Mouse (Mus musculus) left cerebral cortex, adult 18-20 months (tissue): ENCODE measurements around the gene 9530077C05Rik. TPM values are rescaled to one million over a fixed set of nuclear protein-coding genes. Genes with fewer than 3 reads are reported as not detected.
"Not testable (repeated sequence)": the region's sequence is repeated elsewhere in the genome, so short reads cannot be mapped to it uniquely, and the experiment has no call there.

Source experiments
- DNase-seq, 2 experiments: peaks; one replicate each; pipeline ENCODE4 v3.0.0; 2021 to 2022; ENCODE audit warnings: low spot score in 2 of 2, mixed read lengths in 1 of 2
- total RNA-seq, 2 experiments: library from RNA; stranded (reverse); gene quantifications; 2 replicates each; pipeline ENCODE4 v1.2.3; 2021

Gene 9530077C05Rik
- total RNA-seq, 2 experiments from 2014 or later: 7.4 to 9.8 TPM

- DNase-seq: no peak
Measured at GRCm38 (mm10) chr9:22417547-22417946, 6.2 kb downstream of the 9530077C05Rik start.

DNA sequence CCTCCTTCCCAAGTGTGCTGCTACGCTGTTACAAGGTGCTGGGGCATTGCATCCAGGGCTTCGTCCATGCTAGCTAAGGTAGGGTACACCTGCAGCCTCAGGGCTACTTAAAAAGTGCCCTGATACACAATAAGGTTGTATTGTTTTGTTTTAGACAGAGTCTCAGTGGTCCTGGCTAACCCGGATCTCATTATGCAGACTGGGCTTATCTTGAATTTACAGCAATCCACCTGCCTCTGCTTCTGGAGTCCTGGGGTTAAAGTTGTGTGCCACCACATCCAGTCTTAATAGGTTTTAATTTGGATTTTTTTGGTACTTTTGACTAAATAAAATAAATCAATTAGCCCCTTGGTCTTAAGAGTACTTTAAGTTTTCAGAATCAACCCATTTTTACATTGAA is 8.6 kb downstream of the 9530077C05Rik start:
- no peak for DNase-seq

DNA sequence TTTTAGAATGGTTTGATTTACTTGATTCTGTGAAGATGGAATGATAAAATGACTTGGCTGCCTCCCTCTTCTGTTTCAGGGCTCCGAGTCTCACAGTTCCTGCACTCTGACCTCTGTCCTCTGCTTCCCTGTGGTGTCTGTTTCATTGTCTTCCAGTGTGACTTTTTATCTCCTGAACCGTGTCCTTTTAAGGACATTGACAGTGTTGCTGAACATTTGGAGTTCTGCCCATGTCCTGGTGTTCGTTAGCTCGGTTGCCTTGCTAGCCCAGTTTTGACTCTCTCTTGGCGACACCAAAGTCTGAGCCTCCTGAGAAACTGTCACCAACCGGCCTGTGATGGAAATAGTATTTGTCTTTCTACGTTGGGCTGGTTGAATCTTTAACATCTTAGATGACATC is 9.2 kb downstream of the 9530077C05Rik start:
- no peak for DNase-seq

DNA sequence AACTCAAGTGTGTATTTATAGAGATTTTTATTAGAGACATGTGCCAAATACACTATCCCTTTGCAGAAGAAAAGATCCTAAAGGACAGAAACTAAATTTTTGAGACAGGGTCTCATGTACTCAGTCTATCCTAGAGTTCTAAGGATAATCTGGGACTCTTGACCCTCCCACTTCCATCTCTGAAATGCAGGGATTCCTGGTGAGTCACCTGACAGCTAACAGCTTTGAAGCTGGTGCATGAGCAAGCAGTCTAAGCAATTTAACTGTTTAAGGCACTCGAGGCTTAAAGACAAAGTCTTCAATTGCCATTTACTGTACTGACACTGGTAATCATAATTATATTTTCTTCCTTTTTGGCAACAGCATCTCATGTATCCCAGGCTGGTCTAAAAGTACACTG is 11.2 kb downstream of the 9530077C05Rik start:
- DNase-seq: no peak

- no peak for DNase-seq
Measured at GRCm38 (mm10) chr9:22423507-22423906, 12.2 kb downstream of the 9530077C05Rik start.

DNA sequence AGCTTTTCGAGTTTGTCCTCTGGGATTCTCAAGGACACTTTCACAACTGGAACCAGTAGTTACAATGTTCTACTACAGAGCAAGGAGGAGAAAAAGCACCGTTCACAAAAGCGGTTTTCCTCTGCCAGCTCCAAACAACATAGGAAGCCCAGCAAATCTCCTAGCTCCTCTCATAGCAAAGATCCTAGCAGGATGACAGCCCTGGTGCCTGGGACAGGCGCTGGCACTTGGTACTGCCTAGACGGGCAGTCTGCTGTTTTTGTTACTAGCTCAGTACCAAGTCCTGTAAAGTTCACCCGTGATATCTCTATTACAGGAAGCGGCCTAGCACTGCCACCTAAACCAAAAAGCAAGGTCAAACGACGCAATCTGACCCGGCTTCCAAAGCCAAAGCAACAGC is 12.9 kb downstream of the 9530077C05Rik start:
- no peak for DNase-seq

DNA sequence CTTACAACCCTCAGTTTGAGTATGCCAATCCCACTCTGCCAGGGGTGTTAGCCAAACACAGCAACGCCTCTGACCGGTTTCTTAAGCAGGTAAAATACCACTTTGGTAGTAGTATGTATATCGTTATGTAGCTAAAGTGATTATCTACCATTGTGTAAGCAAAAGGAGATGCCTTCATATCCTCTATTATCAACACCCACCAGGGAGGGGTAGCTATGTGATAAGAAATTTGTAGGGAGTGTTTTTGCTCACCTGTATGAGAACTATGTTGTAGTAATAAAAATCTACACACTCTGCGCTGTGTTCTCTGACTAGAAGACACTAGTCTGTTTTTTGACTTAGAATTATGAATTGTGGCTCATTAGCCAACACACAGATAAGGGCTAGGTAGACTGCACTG is 13.4 kb downstream of the 9530077C05Rik start:
- no peak for DNase-seq

DNA sequence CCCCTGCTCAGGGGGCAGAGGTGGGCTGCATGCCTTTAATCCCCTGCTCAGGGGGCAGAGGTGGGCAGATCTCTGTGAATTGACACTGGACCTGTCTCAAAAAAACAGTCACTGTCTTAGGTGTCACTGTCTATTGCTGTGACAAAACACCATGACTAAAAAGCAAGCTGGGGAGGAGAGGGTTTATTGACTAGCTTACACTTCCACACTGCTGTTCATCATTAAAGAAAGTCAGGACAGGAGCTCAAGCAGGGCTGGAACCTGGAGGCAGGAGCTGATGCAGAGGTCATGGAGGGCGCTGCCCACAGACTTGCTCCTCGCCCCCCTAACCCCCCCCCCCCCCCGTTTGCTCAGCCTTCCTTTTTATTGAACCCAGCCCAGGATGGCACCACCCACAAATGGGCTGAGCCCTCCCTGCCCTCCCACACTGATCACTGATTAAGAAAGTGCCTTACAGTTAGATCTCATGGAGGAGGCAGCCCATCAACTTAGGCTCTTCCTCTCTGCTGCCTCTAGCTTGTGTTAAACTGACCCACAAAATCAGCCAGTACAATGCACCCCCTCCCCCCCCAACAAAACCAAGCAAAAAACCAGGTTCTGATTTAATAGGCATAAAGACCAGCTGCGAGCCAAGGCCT is 16.8 kb downstream of the 9530077C05Rik start:
- DNase-seq: no peak

DNA sequence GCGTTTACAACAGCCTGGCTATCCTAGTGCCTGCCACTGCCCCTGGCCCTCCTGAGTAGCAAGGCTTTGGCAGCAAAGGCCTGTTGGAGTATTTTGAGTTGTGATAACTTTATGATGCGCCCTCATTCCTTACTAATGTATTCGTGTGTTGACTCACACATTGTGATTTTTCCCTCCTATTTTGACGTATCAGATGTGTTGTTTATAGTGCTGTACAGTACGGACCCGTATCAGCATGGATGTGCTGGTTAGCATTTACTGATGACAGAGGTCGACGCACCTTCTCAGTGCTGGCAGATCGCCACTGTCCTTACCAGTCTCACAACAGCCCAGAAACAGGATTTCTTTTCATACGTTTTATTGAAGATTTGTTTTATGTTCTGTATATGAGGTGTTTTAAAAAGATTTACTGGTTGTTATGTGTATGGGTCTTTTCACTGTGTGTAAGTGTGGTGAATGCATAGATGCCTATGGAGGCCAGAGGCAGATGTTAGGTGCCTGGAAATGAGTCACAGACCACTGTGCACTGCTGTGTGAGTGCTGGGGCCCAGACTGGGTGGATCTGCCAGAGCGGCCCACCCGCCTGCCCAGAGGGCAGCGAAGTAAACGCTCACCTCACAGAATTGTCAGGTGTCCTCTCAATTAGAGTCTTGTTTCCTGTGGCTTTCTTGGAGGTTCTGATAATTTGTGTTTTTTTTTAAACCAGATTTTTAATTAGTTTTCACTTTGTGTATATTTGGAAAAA is 17.5 kb downstream of the 9530077C05Rik start:
- DNase-seq: no peak

DNA sequence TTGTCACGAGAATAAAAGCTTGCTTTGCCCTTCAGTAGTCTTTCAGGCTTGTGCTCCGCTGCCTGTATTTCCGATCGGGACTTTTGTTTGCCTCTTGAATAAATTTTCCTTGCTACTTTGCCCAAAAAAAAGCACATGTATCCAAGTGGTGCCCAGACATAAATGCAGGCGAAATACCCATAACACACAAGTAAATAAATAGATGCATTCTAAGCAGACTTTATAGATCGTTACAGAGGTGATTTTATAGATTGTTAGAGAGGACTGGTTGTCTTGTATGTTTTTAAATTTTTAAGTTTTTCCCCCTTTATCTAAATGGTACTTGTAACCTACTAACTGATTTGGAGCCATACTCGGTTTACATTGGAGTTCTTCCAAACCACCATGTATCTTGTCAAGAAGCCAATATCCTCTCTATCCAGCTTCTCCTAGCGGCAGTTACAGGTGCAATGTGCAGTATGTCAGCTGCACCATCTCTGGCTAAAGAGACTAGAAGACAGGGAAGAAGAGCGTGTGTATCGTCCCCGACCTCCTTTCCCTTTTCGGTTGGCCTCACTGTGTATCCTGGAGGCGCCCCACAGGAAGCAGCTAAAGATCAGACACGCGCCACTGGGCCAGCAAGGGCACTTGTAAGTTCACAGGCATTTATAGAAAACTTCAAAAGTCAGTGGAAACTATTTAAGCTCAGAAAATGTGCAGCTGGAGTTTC is 18.4 kb downstream of the 9530077C05Rik start:
- no peak for DNase-seq

DNA sequence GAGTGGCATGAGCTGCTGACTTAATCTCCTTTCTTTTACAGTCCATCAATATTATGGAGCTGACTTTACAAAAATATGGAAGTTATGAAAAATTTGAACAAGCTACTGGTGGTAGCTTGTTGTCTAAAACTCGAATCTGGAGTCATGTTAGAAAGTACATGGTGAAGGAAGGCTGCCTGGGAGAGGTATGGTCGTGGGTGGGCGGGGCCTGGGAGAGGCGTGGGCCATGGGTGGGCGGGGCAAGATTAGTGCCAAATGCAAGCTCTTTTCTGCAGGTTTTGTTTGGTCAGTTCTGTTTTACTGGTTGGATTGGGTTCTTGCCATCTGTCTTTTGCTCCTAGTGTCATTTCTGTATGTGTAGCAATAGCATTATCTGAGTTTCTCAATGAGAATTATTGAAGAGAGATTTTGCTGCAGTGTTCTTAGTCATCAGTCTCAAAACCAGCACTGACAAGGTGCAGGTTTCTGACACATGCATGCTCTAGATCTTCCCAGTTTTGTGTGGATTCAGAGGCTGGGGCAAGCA is 19.1 kb downstream of the 9530077C05Rik start:
- DNase-seq: no peak

DNA sequence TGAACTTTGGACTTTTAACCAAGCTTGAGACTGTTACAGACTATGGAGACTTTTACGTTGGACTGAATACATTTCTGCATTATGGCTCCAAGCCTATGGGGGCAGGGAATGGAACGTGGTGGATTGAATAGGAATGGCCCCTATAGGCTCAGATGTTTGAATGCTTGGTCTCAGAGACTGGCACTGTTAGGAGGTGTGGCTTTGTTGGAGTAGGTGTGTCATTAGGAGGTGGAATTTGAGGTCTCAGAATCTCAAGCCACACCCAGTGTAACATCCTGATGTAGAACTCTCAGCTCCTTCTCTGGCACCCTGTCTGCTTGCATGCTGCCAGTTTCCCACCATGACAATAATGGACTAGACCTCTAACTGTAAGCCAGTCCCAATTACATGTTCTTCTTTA is 21.9 kb downstream of the 9530077C05Rik start:
- no peak for DNase-seq

DNA sequence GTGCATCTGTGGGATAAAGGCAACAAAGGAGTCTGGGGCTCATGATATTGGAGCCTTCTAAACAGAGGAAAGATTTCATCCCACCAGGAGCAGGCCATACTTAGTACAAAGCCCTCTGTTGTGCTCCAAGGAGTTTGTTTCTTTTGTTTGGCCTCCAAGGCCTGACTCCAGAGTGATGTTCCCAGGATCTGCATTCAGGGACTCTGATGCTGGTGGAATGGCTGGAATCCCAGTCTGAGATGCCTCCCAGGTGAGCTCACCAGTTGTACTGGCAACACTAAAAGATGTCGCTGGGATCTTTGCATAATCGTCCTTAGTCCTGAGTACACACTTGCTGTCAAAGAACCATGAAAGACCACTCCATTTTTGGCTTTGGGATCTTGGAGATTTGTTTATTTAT is 22.8 kb downstream of the 9530077C05Rik start:
- DNase-seq: no peak

DNA sequence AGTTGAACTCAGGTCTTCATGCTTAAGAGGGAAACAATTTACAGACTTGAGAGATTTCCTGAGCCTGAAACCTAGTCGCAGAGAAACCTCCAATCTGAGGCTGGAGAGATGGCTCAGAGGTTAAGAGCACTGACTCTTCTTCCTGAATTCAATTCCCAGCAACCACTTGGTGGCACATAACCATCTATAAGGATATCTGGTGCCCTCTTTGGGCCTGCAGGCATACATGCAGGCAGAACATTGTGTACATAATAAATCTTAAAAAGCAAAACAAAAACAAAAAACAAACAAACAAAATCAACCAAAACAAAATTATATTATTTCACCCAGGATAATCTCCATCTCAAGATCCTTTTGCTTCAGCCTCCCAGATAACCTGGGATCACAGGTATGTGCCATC is 27.5 kb downstream of the 9530077C05Rik start:
- DNase-seq: no peak

GRCm38 (mm10) chr9:22443157-22443556 is 31.8 kb downstream of the 9530077C05Rik start:
- DNase-seq: no peak

DNA sequence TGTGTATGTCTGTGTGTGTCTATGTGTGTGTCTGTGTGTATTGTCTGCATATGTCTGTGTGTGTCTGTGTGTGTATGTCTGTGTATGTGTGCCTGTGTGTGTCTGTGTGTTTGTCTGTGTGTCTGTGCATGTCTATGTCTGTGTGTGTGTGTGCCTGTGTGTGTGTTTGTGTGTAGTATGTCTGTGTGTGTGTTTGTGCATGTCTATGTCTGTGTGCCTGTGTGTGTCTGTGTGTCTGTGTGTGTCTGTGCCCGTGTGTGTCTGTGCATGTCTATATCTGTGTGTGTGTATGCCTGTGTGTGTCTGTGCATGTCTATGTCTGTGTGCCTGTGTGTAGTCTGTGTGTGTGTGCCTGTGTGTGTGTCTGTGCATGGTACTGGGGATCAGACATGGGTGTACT is 33.8 kb downstream of the 9530077C05Rik start:
- DNase-seq: no peak

DNA sequence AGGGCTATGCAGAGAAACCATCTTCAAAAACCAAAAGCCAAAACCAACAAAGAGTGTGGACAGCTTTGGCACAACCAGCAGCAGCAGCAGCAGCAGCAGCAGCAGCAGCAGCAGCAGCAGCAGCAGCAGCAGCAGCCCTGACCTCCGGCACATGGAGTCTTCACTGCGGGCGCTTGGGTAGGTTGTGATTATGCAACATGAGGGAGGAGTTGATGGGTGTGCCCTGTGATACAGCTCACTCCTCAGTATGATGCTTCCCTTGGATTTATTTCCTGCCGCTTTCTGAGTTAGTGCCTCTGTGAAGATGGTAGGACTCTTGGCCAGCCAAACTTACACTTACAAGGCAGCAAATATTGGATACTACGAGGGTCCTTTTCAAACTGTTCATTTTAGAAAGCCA is 35.9 kb downstream of the 9530077C05Rik start:
- no peak for DNase-seq

DNA sequence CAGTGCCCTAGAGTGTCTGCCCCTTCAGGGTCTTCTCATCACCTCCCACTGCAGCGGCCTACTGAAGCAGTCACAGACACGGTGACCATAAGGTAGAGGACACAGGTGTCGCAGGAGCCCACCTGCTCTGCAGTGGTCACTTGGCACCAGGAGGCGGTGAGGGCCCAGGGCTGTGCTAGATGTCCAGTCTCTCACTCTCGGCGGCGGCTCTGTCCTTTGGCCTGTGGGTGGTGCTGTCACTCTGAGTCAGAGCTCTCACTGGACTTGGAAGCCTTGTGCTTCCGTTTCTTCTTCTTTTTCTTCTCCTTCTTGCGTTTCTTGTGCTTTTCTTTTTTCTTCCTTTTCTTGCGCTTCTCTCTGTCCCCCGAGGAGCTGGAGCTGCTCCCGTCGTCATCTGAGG is 37.1 kb downstream of the 9530077C05Rik start:
- no peak for DNase-seq

GRCm38 (mm10) chr9:22449209-22449608 is 37.9 kb downstream of the 9530077C05Rik start:
- DNase-seq: no peak

DNA sequence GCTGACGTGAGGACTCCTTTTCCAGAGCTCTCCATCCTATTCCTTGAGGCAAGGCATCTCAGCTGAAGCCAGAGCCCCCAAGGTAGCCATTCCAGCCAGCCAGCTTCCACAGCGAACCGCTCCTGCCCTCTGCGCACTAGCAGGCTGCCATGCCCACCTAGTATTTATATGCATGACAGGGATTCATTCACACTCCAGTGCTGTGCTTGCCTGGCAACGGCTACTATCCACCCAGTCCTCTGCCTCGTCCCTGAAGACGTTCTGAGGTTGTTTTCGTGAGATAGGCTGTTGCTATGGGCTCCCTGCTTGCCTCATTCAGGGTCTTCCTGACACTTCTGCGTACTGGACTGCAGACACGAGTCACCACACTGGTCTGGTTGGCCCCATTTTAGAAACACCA is 41.4 kb downstream of the 9530077C05Rik start:
- no peak for DNase-seq

- DNase-seq: no peak
Measured at GRCm38 (mm10) chr9:22453501-22453924, 42.2 kb downstream of the 9530077C05Rik start.

GRCm38 (mm10) chr9:22453990-22454389 is 42.7 kb downstream of the 9530077C05Rik start, which contains the start of gene Gm17545:
Gene Gm17545, plus strand, starts transcription at chr9:22454290.
- not testable (repeated sequence) for DNase-seq
